Mouse (Mus musculus) stomach, embryonic 15.5 days (tissue): Measurements from ENCODE around the gene Rarg. TPM values are rescaled to one million over a fixed set of nuclear protein-coding genes. Genes with fewer than 3 reads are reported as not detected.
"Not testable (repeated sequence)": the region's sequence is repeated elsewhere in the genome, so short reads cannot be mapped to it uniquely, and the experiment has no call there.

ENCODE experiments used
- ATAC-seq: fragments of 200-750 bp; cut with Nextera tagmentation; 2 replicates; pipeline ENCODE4 v1.8.0; 2017; ENCODE audit warnings: low read depth, moderate number of reproducible peaks, moderate TSS enrichment; ENCODE audit not compliant: insufficient read depth, low FRiP score
- H3K27ac ChIP-seq: fragments of 300-500 bp; sonication (generic); 2 replicates; pipeline ENCODE4 v1.5.1; 2015; ENCODE audit warnings: mild to moderate bottlenecking, inconsistent platforms
- H3K27me3 ChIP-seq: fragments of 300-500 bp; sonication (generic); replicated peaks from 2 replicates; pipeline ENCODE4 v1.6.1; 2015; ENCODE audit warnings: inconsistent platforms
- H3K36me3 ChIP-seq: fragments of 300-500 bp; sonication (generic); 2 replicates; pipeline ENCODE4 v1.6.1; 2015; ENCODE audit warnings: inconsistent platforms
- H3K4me1 ChIP-seq: fragments of 300-500 bp; sonication (generic); 2 replicates; pipeline ENCODE4 v1.6.1; 2015; ENCODE audit warnings: inconsistent platforms
- H3K4me2 ChIP-seq: fragments of 300-500 bp; sonication (generic); 2 replicates; pipeline ENCODE4 v1.6.1; 2015; ENCODE audit warnings: mild to moderate bottlenecking, inconsistent platforms
- H3K4me3 ChIP-seq: fragments of 300-500 bp; sonication (generic); replicated peaks from 2 replicates; pipeline ENCODE4 v1.5.1; 2015; ENCODE audit warnings: inconsistent platforms
- H3K9ac ChIP-seq: fragments of 300-500 bp; sonication (generic); 2 replicates; pipeline ENCODE4 v1.6.1; 2015; ENCODE audit warnings: inconsistent platforms
- H3K9me3 ChIP-seq: fragments of 300-500 bp; sonication (generic); 2 replicates; pipeline ENCODE4 v1.6.1; 2016; ENCODE audit warnings: inconsistent platforms
- WGBS: fragments of 180-500 bp; shearing (Covaris S2); methylation state at CpG from one replicate; pipeline ENCODE4 v1.1.7; 2015; 5-methylcytosine and 5-hydroxymethylcytosine counted together
- polyA plus RNA-seq: library from polyadenylated mRNA; unstranded; fragments of >200 nt; fragmentation: Nextera tagmentation; extraction: Ambion mirVana; gene quantifications from 2 replicates; pipeline ENCODE4 v1.2.1, GENCODE M21; 2015

Rarg gene
- polyA plus RNA-seq, 1 experiment from 2014 or later: 33.8 TPM

DNA sequence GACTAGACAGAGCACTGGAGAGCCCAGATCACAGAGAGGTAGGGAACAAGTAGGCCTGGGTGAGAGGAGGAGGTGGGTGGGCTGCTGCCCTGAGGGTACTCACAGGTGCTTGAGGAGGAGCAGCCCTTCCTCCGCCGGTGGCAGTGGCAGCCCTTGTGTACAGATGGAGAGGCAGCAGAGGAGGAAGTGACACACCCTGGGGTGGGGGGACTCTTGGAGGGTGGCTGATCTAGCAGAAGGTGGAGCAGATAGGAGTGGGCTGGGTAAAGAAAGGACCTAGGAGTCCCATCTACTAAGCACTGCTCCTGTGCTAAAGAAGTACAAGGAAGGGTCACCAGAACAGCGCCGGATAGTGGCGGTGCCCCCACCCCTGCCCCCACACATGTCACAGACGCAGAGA lies 25.6 kb downstream of the Rarg start, which contains the start of gene Itgb7:
Gene Itgb7 (minus strand): TSS at position 197 of the 400 bp plus-strand sequence.
- H3K9me3 ChIP-seq: no peaks in the 10 kb centered on the region
- no peak within 1 kb of the TSS for H3K4me3 ChIP-seq
- H3K9ac ChIP-seq: no peak within 1 kb of the TSS
- H3K27ac ChIP-seq: no peak within 1 kb of the TSS
- ATAC-seq: peak; percentile 64; the same call in 1 of the 2 replicates
- H3K4me1 ChIP-seq: peaks cover 28% of the 10 kb centered on the region
- H3K27me3 ChIP-seq: no peaks in the 10 kb centered on the region
- 32% methylated on average over 6 of the region's 6 CpGs for WGBS
- H3K4me2 ChIP-seq: no peak within 1 kb of the TSS; the same call in 1 of the 2 replicates
- no peaks in the 10 kb centered on the region for H3K36me3 ChIP-seq

DNA sequence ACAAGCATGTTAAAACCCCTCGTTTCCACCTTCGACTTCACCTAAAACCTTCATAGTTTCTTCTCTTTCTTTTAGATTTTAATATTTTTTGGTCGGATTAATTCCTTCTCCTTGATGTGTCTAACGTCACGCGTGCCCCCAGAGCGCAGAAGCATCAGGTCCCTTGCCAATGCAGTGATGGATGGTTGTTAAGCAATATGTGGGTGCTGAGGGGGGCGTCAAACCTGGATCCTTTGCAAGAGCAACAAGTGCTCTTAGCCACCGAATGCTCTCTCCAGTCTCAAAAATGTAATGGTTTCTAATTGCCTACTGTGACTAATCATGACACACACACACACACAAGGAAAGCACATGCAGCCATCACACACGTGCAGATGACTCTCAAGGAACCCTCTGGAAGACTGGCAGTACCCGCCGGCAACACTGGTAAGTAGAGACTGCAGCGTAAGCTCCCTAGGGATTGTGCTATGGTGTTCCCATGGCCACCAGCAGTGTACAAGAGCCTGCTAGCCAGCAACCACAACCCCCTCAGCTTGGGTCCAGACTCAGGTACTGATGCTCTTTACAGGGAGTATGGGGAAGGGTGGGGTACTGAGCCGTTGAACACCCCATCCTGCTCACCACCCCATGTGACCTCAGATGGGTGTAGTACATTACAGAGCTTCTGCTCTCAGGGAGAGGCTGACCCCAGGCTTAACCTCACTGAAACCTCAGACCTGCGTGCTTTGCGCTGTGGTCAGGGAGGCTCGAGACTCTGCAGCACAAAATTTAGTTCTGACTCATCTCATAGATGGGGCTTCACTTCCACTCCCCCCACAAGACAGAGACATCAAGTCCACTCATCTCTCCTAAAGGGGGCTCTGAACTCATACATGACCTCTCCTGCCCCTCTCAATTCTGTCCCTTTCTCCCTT lies 26.7 kb downstream of the Rarg start:
- Histone ChIP-seq H3K36me3 (no peaks in the 10 kb centered on the region), H3K27me3 (no peaks in the 10 kb centered on the region), H3K4me2 (no peak overlapping the region), H3K4me3 (no peak overlapping the region), H3K9me3 (no peaks in the 10 kb centered on the region), H3K27ac (no peak overlapping the region), H3K4me1 (peaks cover 21% of the 10 kb centered on the region), H3K9ac (no peak overlapping the region)
- no peak for ATAC-seq
- 78% methylated on average over 17 of the region's 17 CpGs for WGBS

DNA sequence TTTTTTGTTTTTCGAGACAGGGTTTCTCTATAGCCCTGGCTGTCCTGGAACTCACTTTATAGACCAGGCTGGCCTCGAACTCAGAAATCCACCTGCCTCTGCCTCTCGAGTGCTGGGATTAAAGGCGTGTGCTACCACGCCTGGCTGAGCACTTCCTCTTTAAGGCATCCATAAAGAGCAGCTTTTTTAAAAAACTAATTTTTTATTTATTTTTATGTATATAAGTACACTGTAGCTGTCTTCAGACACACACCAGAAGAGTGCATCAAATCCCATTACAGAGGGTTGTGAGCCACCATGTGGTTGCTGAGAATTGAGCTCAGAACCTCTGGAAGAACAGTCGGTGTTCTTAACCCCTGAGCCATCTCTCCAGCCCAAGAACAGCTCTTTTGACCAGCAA lies 31.7 kb downstream of the Rarg start:
- H3K9me3 ChIP-seq, H3K4me3 ChIP-seq, H3K4me2 ChIP-seq, H3K27me3 ChIP-seq, H3K27ac ChIP-seq, H3K36me3 ChIP-seq, H3K4me1 ChIP-seq, ATAC-seq, H3K9ac ChIP-seq: not testable (repeated sequence)
- 79% methylated on average over 6 of the region's 6 CpGs for WGBS

GRCm38 (mm10) chr15:102224992-102225617 lies 32.2 kb downstream of the Rarg start:
- H3K36me3 ChIP-seq: no peaks in the 10 kb centered on the region
- peaks cover 8% of the 10 kb centered on the region; the same call in 1 of the 2 replicates for H3K4me1 ChIP-seq
- H3K4me2 ChIP-seq: peak overlapping the region; percentile 93
- H3K4me3 ChIP-seq: peak overlapping the region; percentile 42
- 0 out of 2 replicates have a peak overlapping the region, but pooled peaks have one; percentile 9 for H3K9ac ChIP-seq
- WGBS: 16% methylated on average over 21 of the region's 21 CpGs
- peaks cover 10% of the 10 kb centered on the region; the same call in 1 of the 2 replicates for H3K27me3 ChIP-seq
- H3K27ac ChIP-seq: no peak overlapping the region
- no peaks in the 10 kb centered on the region for H3K9me3 ChIP-seq
- no peak for ATAC-seq

- 3% methylated on average over 43 of the region's 43 CpGs for WGBS
- peak; percentile 84 for ATAC-seq
- peak overlapping the region; percentile 93 for H3K4me2 ChIP-seq
- H3K36me3 ChIP-seq: no peaks in the 10 kb centered on the region
- H3K4me3 ChIP-seq: peak overlapping the region; percentile 42
- no peak overlapping the region for H3K27ac ChIP-seq
- peaks cover 8% of the 10 kb centered on the region; the same call in 1 of the 2 replicates for H3K4me1 ChIP-seq
- H3K27me3 ChIP-seq: peaks cover 10% of the 10 kb centered on the region; the same call in 1 of the 2 replicates
- no peaks in the 10 kb centered on the region for H3K9me3 ChIP-seq
- H3K9ac ChIP-seq: peak overlapping the region; percentile 42; the same call in 1 of the 2 replicates
Measured at GRCm38 (mm10) chr15:102224186-102224991, 32.9 kb downstream of the Rarg start.

DNA sequence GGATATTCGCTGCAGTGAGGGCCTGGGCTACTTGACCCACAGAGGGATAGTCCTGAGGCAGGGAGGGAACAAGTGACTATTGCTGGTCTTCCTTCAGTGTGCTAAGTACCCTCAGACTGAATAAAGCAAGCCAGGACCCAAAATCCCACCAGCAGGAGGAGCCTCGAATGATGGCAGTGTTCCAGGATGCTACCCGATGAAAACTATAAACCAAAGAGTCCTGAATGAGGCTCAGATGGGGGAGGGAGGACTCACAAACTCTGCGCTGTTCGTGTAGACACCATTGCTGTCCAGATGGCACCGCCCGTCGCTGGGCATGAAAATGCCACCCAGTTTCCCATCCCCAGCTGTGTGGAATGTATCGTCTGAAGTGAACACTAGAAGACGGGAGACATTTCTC lies 34.9 kb downstream of the Rarg start:
- no peak overlapping the region for H3K27ac ChIP-seq
- peaks cover 10% of the 10 kb centered on the region; the same call in 1 of the 2 replicates for H3K27me3 ChIP-seq
- no peak for ATAC-seq
- no peak overlapping the region for H3K4me3 ChIP-seq
- no peak overlapping the region for H3K4me2 ChIP-seq
- H3K9ac ChIP-seq: no peak overlapping the region
- H3K36me3 ChIP-seq: no peaks in the 10 kb centered on the region
- H3K4me1 ChIP-seq: peaks cover 8% of the 10 kb centered on the region; the same call in 1 of the 2 replicates
- 48% methylated on average over 10 of the region's 10 CpGs for WGBS
- no peaks in the 10 kb centered on the region for H3K9me3 ChIP-seq

GRCm38 (mm10) chr15:102217325-102217724 lies 40.0 kb downstream of the Rarg start:
- Histone ChIP-seq H3K4me1 (no peaks in the 10 kb centered on the region), H3K27ac (no peak overlapping the region), H3K27me3 (no peaks in the 10 kb centered on the region), H3K4me3 (no peak overlapping the region), H3K36me3 (peaks cover 29% of the 10 kb centered on the region), H3K4me2 (no peak overlapping the region), H3K9ac (no peak overlapping the region), H3K9me3 (no peaks in the 10 kb centered on the region)
- WGBS: 82% methylated on average over 7 of the region's 7 CpGs
- ATAC-seq: no peak

DNA sequence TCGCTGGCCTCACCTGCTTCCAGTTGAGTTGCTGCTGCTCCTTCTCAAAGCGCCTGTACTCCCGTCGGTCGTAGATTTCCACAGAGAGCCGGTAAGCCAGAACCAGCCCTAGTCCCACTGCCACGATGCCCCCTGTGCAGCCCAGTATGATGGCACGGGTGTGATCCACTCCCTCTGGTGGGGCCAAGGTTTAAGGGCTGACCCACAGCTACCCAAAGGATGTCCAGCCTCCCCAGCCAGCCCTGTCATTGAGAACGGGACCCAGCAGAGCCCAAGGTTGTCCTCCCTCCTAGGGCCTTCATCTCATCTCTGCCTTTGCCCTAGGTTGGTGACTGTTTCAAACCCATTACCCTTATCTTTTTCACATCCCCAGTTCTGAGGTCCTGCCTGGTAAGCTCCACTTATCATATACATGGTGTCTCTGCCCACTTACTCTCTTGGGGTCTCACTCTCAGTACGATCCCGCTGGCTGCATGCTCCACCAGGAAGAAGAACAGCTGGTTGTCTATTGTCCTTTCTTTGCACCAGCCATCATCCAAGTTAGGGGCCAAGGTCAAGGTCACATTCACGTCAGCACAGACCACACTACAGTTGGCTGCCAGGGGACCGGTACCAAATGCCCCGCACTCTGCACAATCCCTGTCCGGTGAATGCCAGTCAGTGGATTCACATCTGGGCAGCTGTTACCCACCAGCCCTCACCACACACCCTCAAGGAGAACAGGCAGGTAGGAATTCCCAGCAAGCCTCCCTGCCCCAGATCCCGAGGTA lies 40.7 kb downstream of the Rarg start:
- Histone ChIP-seq H3K9me3 (no peaks in the 10 kb centered on the region), H3K4me1 (no peaks in the 10 kb centered on the region), H3K27ac (no peak overlapping the region), H3K9ac (no peak overlapping the region), H3K27me3 (no peaks in the 10 kb centered on the region), H3K36me3 (peaks cover 32% of the 10 kb centered on the region), H3K4me2 (no peak overlapping the region), H3K4me3 (no peak overlapping the region)
- no peak for ATAC-seq
- WGBS: 78% methylated on average over 16 of the region's 16 CpGs

GRCm38 (mm10) chr15:102215624-102216023 lies 41.7 kb downstream of the Rarg start:
- Histone ChIP-seq H3K27me3 (no peaks in the 10 kb centered on the region), H3K27ac (no peak overlapping the region), H3K9me3 (no peaks in the 10 kb centered on the region), H3K4me1 (no peaks in the 10 kb centered on the region), H3K4me3 (no peak overlapping the region), H3K9ac (no peak overlapping the region), H3K36me3 (peaks cover 36% of the 10 kb centered on the region), H3K4me2 (no peak overlapping the region)
- WGBS: 57% methylated on average over 6 of the region's 6 CpGs
- ATAC-seq: no peak

DNA sequence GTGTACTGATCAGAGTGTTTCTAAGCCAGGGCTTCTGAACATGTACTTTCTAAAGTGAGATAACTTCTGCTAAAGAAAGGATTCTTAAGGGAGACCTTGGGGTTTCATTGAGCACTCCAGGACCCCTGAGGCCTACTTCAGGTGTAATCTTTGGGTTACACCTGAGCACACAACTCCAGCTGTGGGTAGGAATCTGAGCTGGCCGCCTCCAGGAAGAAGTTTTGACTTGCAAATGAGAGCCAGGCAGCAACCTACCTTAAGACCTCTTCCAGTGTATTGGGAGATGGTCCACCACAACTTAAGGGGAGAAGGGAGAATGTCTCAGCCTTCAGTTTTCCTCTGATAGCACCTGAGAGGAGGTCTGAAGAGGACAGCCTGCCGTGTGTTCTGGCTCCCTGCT lies 43.2 kb downstream of the Rarg start:
- Histone ChIP-seq H3K27ac (no peak overlapping the region), H3K36me3 (peaks cover 49% of the 10 kb centered on the region), H3K4me2 (no peak overlapping the region), H3K4me1 (no peaks in the 10 kb centered on the region), H3K27me3 (no peaks in the 10 kb centered on the region), H3K9me3 (no peaks in the 10 kb centered on the region), H3K9ac (no peak overlapping the region), H3K4me3 (no peak overlapping the region)
- 52% methylated on average over 2 of the region's 2 CpGs for WGBS
- ATAC-seq: no peak

GRCm38 (mm10) chr15:102211895-102212294 lies 45.4 kb downstream of the Rarg start:
- peaks cover 66% of the 10 kb centered on the region for H3K36me3 ChIP-seq
- no peak overlapping the region for H3K4me3 ChIP-seq
- H3K27me3 ChIP-seq: no peaks in the 10 kb centered on the region
- H3K9me3 ChIP-seq: no peaks in the 10 kb centered on the region
- no peak overlapping the region for H3K4me2 ChIP-seq
- H3K27ac ChIP-seq: no peak overlapping the region
- no peak for ATAC-seq
- peaks cover 5% of the 10 kb centered on the region; the same call in 1 of the 2 replicates for H3K4me1 ChIP-seq
- WGBS: 82% methylated on average over 6 of the region's 6 CpGs
- no peak overlapping the region for H3K9ac ChIP-seq
